Mouse (Mus musculus) liver, embryonic 14.5 days (tissue): ENCODE measurements around the gene Ncaph2.

ENCODE experiments used
- CTCF ChIP-seq: IDR thresholded peaks from 2 replicates; pipeline ENCODE4 v1.5.1; 2016; ENCODE audit warnings: antibody characterized with exemption, low read depth, control low read depth
- EP300 ChIP-seq: IDR thresholded peaks from 2 replicates; pipeline ENCODE4 v1.6.1; 2016; ENCODE audit warnings: antibody characterized with exemption, low read depth

DNA sequence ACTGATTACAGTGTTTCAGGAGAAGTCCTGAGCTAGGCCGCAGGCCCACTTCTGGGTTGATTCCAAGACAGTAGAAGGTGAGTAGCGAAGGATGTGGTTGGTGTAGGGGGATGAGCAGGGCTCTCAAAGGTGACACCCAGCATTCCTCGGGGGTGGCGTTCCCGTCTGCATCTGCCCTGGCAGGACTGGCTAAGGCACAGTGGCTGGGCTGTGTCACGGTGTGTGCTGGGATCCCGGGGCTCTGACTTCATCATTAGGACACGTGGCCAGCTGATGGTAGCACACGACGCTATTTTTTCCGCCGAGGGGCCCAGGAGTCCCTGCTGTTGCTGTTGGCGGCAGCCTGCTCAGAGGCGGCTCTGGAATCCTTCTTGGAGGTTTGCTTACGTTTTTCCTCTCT is 4.2 kb upstream of the Ncaph2 start:
- TF ChIP-seq CTCF, result no peak
- TF ChIP-seq EP300, result no peak
